Mouse (Mus musculus) cerebellum, postnatal 25 days (tissue): ENCODE data around the gene Zkscan7.
"Not testable (repeated sequence)": the region's sequence is repeated elsewhere in the genome, so short reads cannot be mapped to it uniquely, and the experiment has no call there.

ENCODE experiments used
- DNase-seq, 2 experiments: peaks; one replicate each; pipeline ENCODE4 v3.0.0; 2021; ENCODE audit warnings: mixed read lengths in 2 of 2

Gene Zkscan7

GRCm38 (mm10) chr9:122885385-122885784 is at the start of gene Zkscan7:
Gene Zkscan7, plus strand, starts transcription at chr9:122885685.
- DNase-seq: no peak

DNA sequence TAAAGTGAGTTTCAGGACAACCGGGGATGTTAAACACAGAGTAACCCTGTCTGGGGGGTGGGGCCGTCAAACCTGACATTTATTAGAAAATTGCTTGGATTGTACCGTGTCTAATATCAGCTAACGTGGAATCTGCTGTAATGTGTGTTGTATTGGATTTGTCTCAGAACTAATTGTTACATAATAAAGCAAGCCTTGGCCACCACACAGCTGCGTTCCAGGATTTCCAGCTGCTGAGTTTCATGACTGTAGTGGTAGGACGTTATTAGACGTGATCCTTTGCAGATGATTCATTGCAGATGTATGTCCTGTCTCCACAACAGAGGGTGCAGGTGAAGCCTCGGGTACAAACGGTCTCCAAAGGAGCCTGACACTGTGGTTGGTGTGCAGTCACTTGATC is 49.4 kb upstream of the Zkscan7 start:
- DNase-seq: no peak

DNA sequence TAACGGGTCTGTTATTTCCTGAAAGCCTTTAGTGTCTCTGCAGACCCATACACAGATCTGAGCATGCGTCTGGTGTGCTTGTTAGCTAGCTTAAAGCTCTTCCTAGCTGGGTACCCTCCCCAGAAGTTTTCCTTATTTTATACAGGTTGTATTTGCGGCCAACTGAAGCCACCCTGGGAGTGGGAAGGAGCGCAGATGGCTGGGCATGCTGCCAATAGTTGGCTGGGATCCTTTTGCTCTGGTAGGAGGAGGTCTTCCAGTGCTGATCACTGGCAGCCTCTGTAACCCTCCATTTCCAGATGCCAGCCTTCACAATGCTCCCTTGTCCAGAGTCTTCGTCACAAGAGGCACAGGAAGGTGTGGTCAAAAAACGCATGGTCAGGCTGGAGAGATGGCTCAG is 48.7 kb upstream of the Zkscan7 start:
- peak; percentile 63 to 77 for DNase-seq

- no peak for DNase-seq
These were observed 48.3 kb upstream of the Zkscan7 start for GRCm38 (mm10) chr9:122837216-122837615.

DNA sequence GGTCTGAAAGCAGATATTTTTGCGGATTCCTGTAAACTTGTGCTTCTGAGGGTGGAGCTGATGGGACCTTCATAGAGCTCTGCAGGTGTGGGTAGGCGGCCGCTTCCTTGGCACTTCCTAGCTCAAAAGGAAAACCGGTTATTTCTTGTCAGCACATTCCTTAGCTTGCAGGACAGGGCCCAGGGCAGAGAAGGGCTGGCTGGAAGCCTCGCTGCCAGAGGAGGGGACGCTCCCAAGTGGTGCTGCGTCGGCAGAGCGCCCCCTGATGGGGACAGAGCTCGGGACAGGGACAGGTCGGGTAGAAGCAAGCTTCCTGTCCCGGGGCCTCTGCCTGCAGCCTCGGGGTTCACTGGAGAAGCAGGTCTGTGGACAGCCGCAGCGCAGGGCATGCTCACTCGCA is 47.8 kb upstream of the Zkscan7 start:
- peak; percentile 24 to 39 for DNase-seq

- no peak for DNase-seq
These were observed 41.7 kb upstream of the Zkscan7 start, which contains the start of gene Gm35549 for GRCm38 (mm10) chr9:122843760-122844159. Gene Gm35549, minus strand, starts transcription at chr9:122844035.

- no peak for DNase-seq
These were observed 39.9 kb upstream of the Zkscan7 start for GRCm38 (mm10) chr9:122845621-122846020.

DNA sequence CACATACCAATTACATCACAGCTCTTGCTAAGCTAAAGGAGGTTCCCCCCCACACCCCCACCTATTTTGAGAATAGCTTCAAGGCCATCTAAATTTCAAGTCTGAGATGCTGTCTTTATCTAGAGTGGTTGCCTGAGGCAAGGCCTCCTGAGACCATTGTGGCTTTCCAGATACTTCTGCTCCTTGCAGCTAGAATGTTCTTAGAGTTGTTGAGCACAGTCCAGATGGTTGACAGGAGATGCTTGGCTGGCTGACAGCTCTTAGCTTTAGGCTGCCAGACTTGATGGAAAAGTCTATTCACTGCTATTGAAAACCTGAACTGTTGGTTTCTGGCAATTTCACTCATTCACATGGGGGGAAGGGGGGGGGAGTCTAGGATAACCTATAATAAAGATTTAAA is 39.3 kb upstream of the Zkscan7 start:
- DNase-seq: peak; percentile 45 to 57

- DNase-seq: not testable (repeated sequence)
These were observed 37.6 kb upstream of the Zkscan7 start for GRCm38 (mm10) chr9:122847811-122848311.

GRCm38 (mm10) chr9:122854526-122854925 is 31.0 kb upstream of the Zkscan7 start:
- DNase-seq: no peak

- DNase-seq: not testable (repeated sequence)
These were observed 30.3 kb upstream of the Zkscan7 start for GRCm38 (mm10) chr9:122855141-122855540.

DNA sequence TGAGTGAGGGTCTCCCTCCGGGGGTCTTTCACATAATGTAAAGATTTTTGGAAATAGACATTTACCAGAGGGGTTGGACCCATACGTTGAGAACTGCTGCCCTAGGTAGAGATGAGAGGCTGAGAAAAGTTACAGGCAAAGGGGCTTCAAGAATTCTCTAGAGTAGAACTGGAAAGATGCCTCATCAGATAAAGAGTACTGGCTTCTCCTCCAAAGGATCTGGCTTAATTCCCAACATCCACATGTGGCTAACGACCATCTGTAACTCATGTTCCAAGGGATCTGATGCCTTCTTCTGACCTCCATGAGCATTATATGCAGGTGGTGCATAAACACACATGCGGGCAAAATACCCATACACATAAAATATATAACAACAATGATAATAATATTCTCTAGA is 29.9 kb upstream of the Zkscan7 start:
- no peak for DNase-seq

GRCm38 (mm10) chr9:122856716-122857115 is 28.8 kb upstream of the Zkscan7 start:
- DNase-seq: no peak

- DNase-seq: no peak
These were observed 24.7 kb upstream of the Zkscan7 start for GRCm38 (mm10) chr9:122860752-122861151.

DNA sequence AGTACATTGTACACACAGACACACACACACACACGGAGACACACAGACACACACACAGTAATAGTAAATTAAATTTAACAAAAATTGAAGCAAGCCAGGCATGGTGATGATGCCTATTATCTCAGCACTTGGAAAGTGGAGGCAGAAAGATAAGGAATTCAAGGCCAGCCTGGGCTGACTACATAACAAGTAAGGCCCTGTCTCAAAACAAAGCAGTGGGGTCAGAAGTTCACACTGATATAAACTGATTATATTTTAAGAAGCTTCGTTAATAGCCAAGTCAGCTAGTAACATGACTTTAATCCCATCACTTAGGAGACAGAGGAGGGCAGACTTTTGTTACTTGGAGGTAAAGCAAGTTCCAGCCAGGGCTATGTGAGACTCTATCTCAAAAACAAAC is 21.8 kb upstream of the Zkscan7 start:
- DNase-seq: no peak

DNA sequence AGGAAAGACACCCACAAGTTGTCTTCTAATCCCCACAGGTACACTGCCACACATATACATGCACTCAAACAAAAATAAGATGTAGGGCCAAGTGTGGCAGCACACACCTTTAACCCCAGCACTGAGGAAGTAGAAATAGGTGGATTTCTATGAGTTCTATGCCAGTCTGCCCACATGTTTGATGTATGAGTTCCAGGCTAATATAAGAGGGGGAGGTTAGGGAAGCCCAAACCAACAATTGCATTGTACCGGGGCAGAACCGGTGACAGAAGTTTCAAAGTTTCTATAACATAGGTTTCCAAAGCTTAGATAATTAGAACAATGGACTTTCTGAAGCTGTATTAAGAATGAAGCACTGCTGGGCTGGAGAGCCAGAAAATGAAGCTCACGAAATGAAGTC is 20.6 kb upstream of the Zkscan7 start:
- DNase-seq: no peak

GRCm38 (mm10) chr9:122865697-122866166 is 19.8 kb upstream of the Zkscan7 start, which contains the start of gene Zfp445:
Gene Zfp445, minus strand, starts transcription at chr9:122866006.
- peak; percentile 85 for DNase-seq

DNA sequence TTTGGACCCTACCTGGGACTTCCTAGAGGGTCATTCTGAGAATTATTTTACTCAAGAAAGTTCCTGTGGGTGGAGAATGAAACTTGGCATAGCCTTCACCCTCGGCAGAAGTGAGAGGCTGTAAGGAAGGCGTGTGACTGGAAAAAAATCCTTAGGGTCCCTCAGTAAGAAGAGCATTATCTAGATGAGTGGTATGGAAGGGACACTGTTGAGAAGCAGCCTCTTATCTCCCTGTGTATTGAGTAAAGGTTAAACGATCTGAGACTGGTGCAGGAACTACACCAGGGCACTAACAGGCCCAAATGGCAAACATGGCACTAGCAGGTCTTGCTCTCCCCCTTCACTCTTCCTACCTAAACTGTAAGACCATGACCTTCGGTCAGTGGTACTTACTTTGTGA is 19.3 kb upstream of the Zkscan7 start:
- no peak for DNase-seq

GRCm38 (mm10) chr9:122872595-122872994 is 12.9 kb upstream of the Zkscan7 start:
- DNase-seq: no peak

DNA sequence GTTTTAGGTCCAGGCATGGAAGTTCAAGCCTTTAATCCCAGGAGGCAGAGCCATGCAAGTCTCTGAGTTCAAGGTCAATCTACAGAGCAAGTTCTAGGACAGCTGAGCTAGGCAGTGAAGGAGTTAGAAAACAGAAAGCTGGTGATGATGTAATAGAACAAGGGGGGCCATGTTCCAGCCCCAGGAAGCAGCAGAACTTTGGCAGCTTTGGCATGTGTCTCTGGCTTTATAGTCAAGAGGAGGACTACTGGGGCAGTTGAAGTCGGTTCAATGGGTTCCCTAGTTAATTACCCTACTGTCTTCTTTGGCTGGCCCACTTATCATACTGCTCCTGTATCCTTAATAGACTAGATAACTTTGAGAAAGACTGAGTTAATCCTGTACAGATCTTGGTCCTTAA is 10.8 kb upstream of the Zkscan7 start:
- no peak for DNase-seq

- no peak for DNase-seq
These were observed 10.3 kb upstream of the Zkscan7 start for GRCm38 (mm10) chr9:122875145-122875544.

DNA sequence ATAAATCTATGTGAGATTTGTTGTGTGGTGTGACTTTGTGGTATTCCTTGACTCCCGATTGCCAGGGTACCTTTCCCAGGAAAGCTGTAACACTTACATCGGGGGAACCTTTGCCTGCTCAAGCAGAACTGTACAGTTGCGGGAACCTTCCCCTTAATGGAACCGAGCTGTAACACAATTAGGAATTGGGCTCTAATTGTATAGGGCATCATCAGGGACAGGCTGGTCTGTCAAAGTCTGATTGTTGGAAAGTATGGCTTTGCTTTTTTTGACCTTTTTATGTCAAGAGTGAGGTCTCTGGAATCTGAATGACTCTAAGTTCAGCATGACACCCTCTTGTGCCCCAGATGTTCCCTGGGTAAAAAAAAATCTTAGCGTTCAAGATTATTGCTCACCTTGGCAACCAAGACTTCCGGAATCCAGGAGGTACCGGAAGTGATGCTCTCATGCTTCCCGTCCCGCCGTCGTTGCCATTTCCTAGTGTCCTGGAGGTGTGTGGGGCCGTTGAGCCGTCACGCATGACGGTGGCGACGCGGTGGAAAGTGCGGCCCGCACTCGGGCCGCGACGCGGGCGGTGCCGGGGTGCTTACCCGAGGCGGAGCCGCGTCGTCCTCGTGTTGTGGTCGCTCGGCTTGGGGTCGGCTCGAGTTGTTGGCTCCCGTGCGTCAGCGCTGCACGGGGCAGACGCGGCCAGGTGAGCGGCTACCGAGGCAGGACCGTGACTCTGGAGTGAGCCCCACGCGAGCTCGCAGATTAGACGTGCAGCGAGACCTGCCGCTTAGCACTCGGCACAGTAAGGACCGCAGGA is 1.1 kb downstream of the Zkscan7 start:
- peak; percentile 76 to 82 for DNase-seq

DNA sequence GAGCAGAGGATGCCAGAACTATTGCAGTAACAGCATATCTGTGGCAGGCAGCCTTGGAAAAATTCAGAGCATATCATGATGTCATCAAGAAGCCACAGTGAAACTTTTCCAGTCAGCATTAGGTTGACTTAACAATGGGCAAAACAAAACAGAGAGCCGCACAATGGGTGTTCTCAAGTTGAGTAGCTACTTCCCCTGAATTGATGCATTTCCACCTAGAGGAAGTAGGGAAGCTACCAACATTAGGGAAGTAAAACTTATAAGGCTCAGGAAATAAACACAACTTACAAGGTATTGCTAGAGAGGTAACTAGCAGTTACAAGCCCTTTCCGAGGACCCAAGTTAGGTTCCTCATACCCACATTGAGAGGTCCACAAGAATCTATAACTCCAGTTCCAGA is 15.6 kb downstream of the Zkscan7 start:
- no peak for DNase-seq
